Mouse (Mus musculus) olfactory bulb, adult 2 months (tissue): ENCODE results near the gene Nap1l4.

Experiments used
- CTCF ChIP-seq: fragments of 200-500 bp; IDR thresholded peaks from 2 replicates; pipeline ENCODE4 v1.5.1; 2012; ENCODE audit warnings: low read depth, mild to moderate bottlenecking, low read length, moderate library complexity; ENCODE audit not compliant: insufficient read depth
- POLR2A ChIP-seq: fragments of 200-500 bp; IDR thresholded peaks from 2 replicates; pipeline ENCODE4 v1.6.1; 2012; ENCODE audit warnings: mild to moderate bottlenecking, low read depth, low read length, moderate library complexity; ENCODE audit not compliant: insufficient read depth

DNA sequence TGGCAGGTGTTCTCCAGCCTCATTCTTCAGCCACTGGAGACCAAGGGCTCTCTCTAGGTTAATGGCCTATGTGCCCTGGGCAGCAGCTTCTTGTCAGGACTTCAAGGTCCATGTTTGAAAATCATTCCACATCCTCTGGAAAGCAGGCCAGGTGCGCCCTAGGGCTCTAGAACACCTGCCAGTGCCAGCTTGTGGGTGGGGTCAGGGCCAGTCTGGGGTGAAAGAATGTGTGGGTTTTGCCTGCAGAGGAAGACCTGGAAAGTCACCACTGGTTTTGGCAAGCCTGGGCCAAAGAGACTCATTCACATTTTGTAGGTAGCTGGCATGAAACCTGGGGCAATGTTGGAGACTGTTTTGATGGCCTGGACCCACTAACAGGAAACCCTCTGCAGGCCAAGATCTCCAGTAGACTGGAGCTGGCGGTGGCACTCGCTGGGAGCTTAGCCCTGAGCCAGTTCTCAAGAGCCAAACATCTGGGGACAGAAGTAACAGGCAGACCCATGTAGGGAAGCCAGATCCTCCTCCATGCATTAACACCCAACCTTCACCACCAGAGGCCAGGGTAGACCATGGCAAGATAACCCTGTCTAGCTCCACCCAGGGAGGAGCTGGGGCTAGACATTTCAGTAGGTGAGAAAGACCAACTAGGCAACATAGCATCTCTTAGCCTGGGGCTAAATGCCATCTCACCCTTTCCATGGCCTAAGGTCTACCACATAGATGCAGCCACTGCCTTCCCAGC, 38.1 kb downstream of the Nap1l4 start:
- TF ChIP-seq CTCF (no peak), POLR2A (no peak)
